Mouse (Mus musculus): ENCODE results near the gene Aip.

- TF ChIP-seq TAL1 (IDR thresholded peaks at IDR 0.05; ENCODE audit: low read length) (no peak), GATA1 (IDR thresholded peaks at IDR 0.05; ENCODE audit: low read length) (no peak)
These were observed 11.1 kb downstream of the Aip start for GRCm38 (mm10) chr19:4114551-4114950.

Data from erythroblast, embryonic 14.5 days (primary cell).